ENCODE assay signal across 28 mouse cellular contexts in genomic region chr16:92036701-92037100, GRCm38 (mm10). TPM values are rescaled to one million over a fixed set of nuclear protein-coding genes. Genes with fewer than 3 reads are reported as not detected.
"Had no signal": no experiment of that assay in that cellular context is flagged by ENCODE, and none has a peak within 500 bp of the region (broad histone marks: within the 10 kb centered on the region; RNA-seq: fewer than 3 reads in every experiment).

No protein-coding gene starts in this region.

- H3K36me3 ChIP-seq: limb, embryonic 10.5 days; limb, embryonic 13.5 days; liver, embryonic 15.5 days; midbrain, embryonic 10.5 days; midbrain, embryonic 13.5 days; neural tube, embryonic 13.5 days; stomach, embryonic 15.5 days had no signal

- H3K9ac ChIP-seq: limb, embryonic 13.5 days; liver, embryonic 15.5 days; midbrain, embryonic 13.5 days; neural tube, embryonic 13.5 days; stomach, embryonic 15.5 days had no signal

- H3K4me2 ChIP-seq: limb, embryonic 13.5 days; liver, embryonic 15.5 days; midbrain, embryonic 13.5 days; neural tube, embryonic 13.5 days; stomach, embryonic 15.5 days had no signal

- H3K9me3 ChIP-seq: limb, embryonic 10.5 days; limb, embryonic 13.5 days; liver, embryonic 15.5 days; midbrain, embryonic 10.5 days; midbrain, embryonic 13.5 days; neural tube, embryonic 13.5 days; stomach, embryonic 15.5 days had no signal

- H3K4me3 ChIP-seq: layer of hippocampus, adult 2 months; limb, embryonic 10.5 days; limb, embryonic 13.5 days; liver, embryonic 15.5 days; megakaryocyte, embryonic 14.5 days; midbrain, embryonic 10.5 days; midbrain, embryonic 13.5 days; myocyte; neural tube, embryonic 13.5 days; stomach, embryonic 15.5 days had no signal

- H3K27me3 ChIP-seq: limb, embryonic 13.5 days; liver, embryonic 15.5 days; midbrain, embryonic 13.5 days; neural tube, embryonic 13.5 days; stomach, embryonic 15.5 days had no signal

- DNase-seq: kidney, adult 18-20 months; kidney, postnatal 4 days; layer of hippocampus, adult 9-11 months; lung, adult 2 months; lung, postnatal 36 days; retina, postnatal 1 day; right cerebral cortex, postnatal 25 days; spleen, adult 18-20 months; thymus, postnatal 25 days had no signal

- H3K4me1 ChIP-seq: limb, embryonic 13.5 days; liver, embryonic 15.5 days; midbrain, embryonic 13.5 days; neural tube, embryonic 13.5 days; stomach, embryonic 15.5 days had no signal

- ATAC-seq: midbrain, embryonic 13.5 days; midbrain, embryonic 16.5 days had no signal

- H3K27ac ChIP-seq: layer of hippocampus, adult 2 months; limb, embryonic 10.5 days; limb, embryonic 13.5 days; liver, embryonic 15.5 days; midbrain, embryonic 10.5 days; midbrain, embryonic 13.5 days; neural tube, embryonic 13.5 days; stomach, embryonic 15.5 days had no signal

RNA-seq across cellular contexts. Expression of gene Gm49711, which starts 21.4 kb away (rescaled TPM):
- total RNA-seq: layer of hippocampus, adult 2 months; left cerebral cortex, adult 18-20 months; left cerebral cortex, postnatal 25 days; liver, adult 2 months; monocyte, adult 5-6 weeks; neutrophil, adult 5-6 weeks had no signal
- polyA plus RNA-seq: intestine, embryonic 14.5 days; liver, adult 2 months; liver, embryonic 15.5 days; lung, adult 2 months; lung, embryonic 16.5 days; myocyte; stomach, embryonic 15.5 days; thymus, postnatal 0 days had no signal
